Mouse (Mus musculus) myocyte (in vitro differentiated cells): ENCODE measurements around the gene Gm10837. TPM values are rescaled to one million over a fixed set of nuclear protein-coding genes. Genes with fewer than 3 reads are reported as not detected.

Experiments used
- H3K27me3 ChIP-seq: one replicate; pipeline ENCODE4 v1.6.1; 2011; ENCODE audit not compliant: control insufficient read depth, insufficient read depth, insufficient read length
- H3K36me3 ChIP-seq: one replicate; pipeline ENCODE4 v1.6.1; 2011; ENCODE audit not compliant: control insufficient read depth, insufficient read depth
- H3K4me2 ChIP-seq: one replicate; pipeline ENCODE4 v1.6.1; 2011; ENCODE audit warnings: low read depth, control low read depth
- H3K4me3 ChIP-seq: one replicate; pipeline ENCODE4 v1.5.1; 2011; ENCODE audit warnings: mild to moderate bottlenecking, control low read depth, moderate library complexity
- H3K79me2 ChIP-seq: one replicate; pipeline ENCODE4 v1.6.1; 2011; ENCODE audit not compliant: control insufficient read depth, insufficient read depth
- H3ac ChIP-seq: one replicate; pipeline ENCODE4 v1.6.1; 2011; ENCODE audit not compliant: control insufficient read depth, insufficient read length
- CEBPB ChIP-seq: IDR thresholded peaks from 2 replicates; pipeline ENCODE4 v1.6.1; 2011; ENCODE audit warnings: mild to moderate bottlenecking, moderate library complexity; ENCODE audit not compliant: poor library complexity, insufficient read depth, severe bottlenecking
- E2F4 ChIP-seq: IDR thresholded peaks from one replicate; pipeline ENCODE4 v1.6.1; 2011; ENCODE audit warnings: mild to moderate bottlenecking, control low read depth, moderate library complexity; ENCODE audit not compliant: insufficient read depth
- MAX ChIP-seq: IDR thresholded peaks from one replicate; pipeline ENCODE4 v1.6.1; 2011; ENCODE audit warnings: low read depth, mild to moderate bottlenecking, control low read depth
- MYOD1 ChIP-seq, 3 experiments: IDR thresholded peaks; one replicate each; pipeline ENCODE4 v1.6.1; 2011; ENCODE audit warnings: control low read depth in 2 of 3, low read depth in 2 of 3, mild to moderate bottlenecking in 2 of 3, moderate library complexity in 1 of 3; ENCODE audit not compliant: insufficient read length in 2 of 3, control insufficient read depth in 1 of 3
- MYOG ChIP-seq, 3 experiments: IDR thresholded peaks; one replicate each; pipeline ENCODE4 v1.6.1; 2011; ENCODE audit warnings: control low read depth in 2 of 3, low read depth in 2 of 3, mild to moderate bottlenecking in 2 of 3; ENCODE audit not compliant: insufficient read length in 2 of 3, control insufficient read depth in 1 of 3, insufficient read depth in 1 of 3
- POLR2A ChIP-seq: IDR thresholded peaks from one replicate; pipeline ENCODE4 v1.6.1; 2011; ENCODE audit warnings: low read depth, mild to moderate bottlenecking, control low read depth, moderate library complexity; ENCODE audit not compliant: insufficient read length
- POLR2AphosphoS2 ChIP-seq: IDR thresholded peaks from one replicate; pipeline ENCODE4 v1.6.1; 2011; ENCODE audit warnings: low read depth, control low read depth; ENCODE audit not compliant: insufficient read length
- REST ChIP-seq: IDR thresholded peaks from one replicate; pipeline ENCODE4 v1.6.1; 2011; ENCODE audit warnings: mild to moderate bottlenecking, control low read depth, moderate library complexity; ENCODE audit not compliant: insufficient read depth, insufficient read length
- SRF ChIP-seq: IDR thresholded peaks from one replicate; pipeline ENCODE4 v1.6.1; 2011; ENCODE audit warnings: low read depth; ENCODE audit not compliant: control insufficient read depth, insufficient read length
- TCF12 ChIP-seq: IDR thresholded peaks from one replicate; pipeline ENCODE4 v1.6.1; 2011; ENCODE audit warnings: mild to moderate bottlenecking, control low read depth; ENCODE audit not compliant: poor library complexity, insufficient read depth, severe bottlenecking
- TCF3 ChIP-seq: IDR thresholded peaks from one replicate; pipeline ENCODE4 v1.6.1; 2011; ENCODE audit warnings: low read depth, control low read depth; ENCODE audit not compliant: insufficient read length
- USF1 ChIP-seq: IDR thresholded peaks from one replicate; pipeline ENCODE4 v1.6.1; 2011; ENCODE audit warnings: low read depth, mild to moderate bottlenecking, control low read depth, moderate library complexity
- polyA plus RNA-seq: library from polyadenylated mRNA; unstranded; fragments of >200 nt; fragmentation: generic; extraction: Trizol; gene quantifications from one replicate; pipeline ENCODE4 v1.2.1, GENCODE M21; 2012; ENCODE audit warnings: missing spikeins

The Gm10837 gene
- polyA plus RNA-seq, 1 experiment, result not detected

- H3K4me2 ChIP-seq, result no peak overlapping the region
- no peaks in the 10 kb centered on the region for H3K79me2 ChIP-seq
- no peak overlapping the region for H3K4me3 ChIP-seq
- no peak overlapping the region for H3ac ChIP-seq
- H3K36me3 ChIP-seq, result no peaks in the 10 kb centered on the region
- TF ChIP-seq SRF (no peak), MYOG (IDR thresholded peaks at IDR 0.05; ENCODE audit: control insufficient read depth in 1 of 3, insufficient read depth in 1 of 3, insufficient read length in 2 of 3, low read depth in 2 of 3) (no peak), MAX (no peak), USF1 (no peak), TCF12 (no peak), MYOD1 (IDR thresholded peaks at IDR 0.05; ENCODE audit: control insufficient read depth in 1 of 3, insufficient read length in 2 of 3, low read depth in 2 of 3) (no peak), CEBPB (no peak), TCF3 (no peak), REST (no peak), E2F4 (no peak), POLR2AphosphoS2 (no peak), POLR2A (no peak)
- H3K27me3 ChIP-seq, result peaks cover 17% of the 10 kb centered on the region
These were observed 536 bp upstream of the Gm10837 start for GRCm38 (mm10) chr14:122489686-122490414.

GRCm38 (mm10) chr14:122491521-122491920, 1.1 kb downstream of the Gm10837 start:
- Histone ChIP-seq H3K36me3 (no peaks in the 10 kb centered on the region), H3K79me2 (no peaks in the 10 kb centered on the region), H3K4me2 (no peak overlapping the region), H3K27me3 (peaks cover 16% of the 10 kb centered on the region), H3K4me3 (no peak overlapping the region), H3ac (no peak overlapping the region)
- TF ChIP-seq REST, result no peak
- TF ChIP-seq TCF12, result no peak
- no peak for TF ChIP-seq MAX
- no peak for TF ChIP-seq USF1
- no peak for TF ChIP-seq POLR2AphosphoS2
- TF ChIP-seq MYOG (IDR thresholded peaks at IDR 0.05; ENCODE audit: control insufficient read depth in 1 of 3, insufficient read depth in 1 of 3, insufficient read length in 2 of 3, low read depth in 2 of 3), result no peak
- TF ChIP-seq TCF3, result no peak
- TF ChIP-seq CEBPB, result no peak
- TF ChIP-seq SRF, result no peak
- no peak for TF ChIP-seq MYOD1 (IDR thresholded peaks at IDR 0.05; ENCODE audit: control insufficient read depth in 1 of 3, insufficient read length in 2 of 3, low read depth in 2 of 3)
- no peak for TF ChIP-seq E2F4
- TF ChIP-seq POLR2A, result no peak

GRCm38 (mm10) chr14:122492015-122492414, 1.6 kb downstream of the Gm10837 start:
- Histone ChIP-seq H3K4me2 (no peak overlapping the region), H3K27me3 (peaks cover 16% of the 10 kb centered on the region), H3K36me3 (no peaks in the 10 kb centered on the region), H3ac (no peak overlapping the region), H3K4me3 (no peak overlapping the region), H3K79me2 (no peaks in the 10 kb centered on the region)
- no peak for TF ChIP-seq MAX
- TF ChIP-seq MYOG (IDR thresholded peaks at IDR 0.05; ENCODE audit: control insufficient read depth in 1 of 3, insufficient read depth in 1 of 3, insufficient read length in 2 of 3, low read depth in 2 of 3), result no peak
- TF ChIP-seq POLR2AphosphoS2, result no peak
- TF ChIP-seq MYOD1 (IDR thresholded peaks at IDR 0.05; ENCODE audit: control insufficient read depth in 1 of 3, insufficient read length in 2 of 3, low read depth in 2 of 3), result no peak
- TF ChIP-seq SRF, result no peak
- TF ChIP-seq USF1, result no peak
- no peak for TF ChIP-seq POLR2A
- TF ChIP-seq TCF12, result no peak

GRCm38 (mm10) chr14:122509058-122509457, 18.7 kb downstream of the Gm10837 start:
- Histone ChIP-seq H3K36me3 (no peaks in the 10 kb centered on the region), H3K79me2 (no peaks in the 10 kb centered on the region), H3K4me2 (no peak overlapping the region), H3ac (no peak overlapping the region), H3K4me3 (no peak overlapping the region), H3K27me3 (peaks cover 13% of the 10 kb centered on the region)
- TF ChIP-seq POLR2A (no peak), MAX (no peak), MYOG (IDR thresholded peaks at IDR 0.05; ENCODE audit: control insufficient read depth in 1 of 3, insufficient read depth in 1 of 3, insufficient read length in 2 of 3, low read depth in 2 of 3) (no peak), MYOD1 (IDR thresholded peaks at IDR 0.05; ENCODE audit: control insufficient read depth in 1 of 3, insufficient read length in 2 of 3, low read depth in 2 of 3) (no peak), POLR2AphosphoS2 (no peak), SRF (no peak), E2F4 (no peak), REST (no peak), TCF3 (no peak), TCF12 (no peak)

GRCm38 (mm10) chr14:122511519-122511918, 21.1 kb downstream of the Gm10837 start:
- Histone ChIP-seq H3ac (no peak overlapping the region), H3K79me2 (no peaks in the 10 kb centered on the region), H3K27me3 (peaks cover 19% of the 10 kb centered on the region), H3K4me2 (no peak overlapping the region), H3K4me3 (no peak overlapping the region), H3K36me3 (no peaks in the 10 kb centered on the region)
- TF ChIP-seq CEBPB (no peak), MYOG (IDR thresholded peaks at IDR 0.05; ENCODE audit: control insufficient read depth in 1 of 3, insufficient read depth in 1 of 3, insufficient read length in 2 of 3, low read depth in 2 of 3) (no peak), USF1 (no peak), POLR2A (no peak), TCF3 (no peak), REST (no peak), E2F4 (no peak), POLR2AphosphoS2 (no peak), MYOD1 (IDR thresholded peaks at IDR 0.05; ENCODE audit: control insufficient read depth in 1 of 3, insufficient read length in 2 of 3, low read depth in 2 of 3) (no peak), TCF12 (no peak), SRF (no peak), MAX (no peak)
